Mouse (Mus musculus) G1E (cell line): ENCODE data around the gene Mob3a.

Experiments
- CTCF ChIP-seq: IDR thresholded peaks from 2 replicates; pipeline ENCODE4 v1.5.1; 2012; ENCODE audit warnings: low read depth, low read length, inconsistent platforms, mixed read lengths
- GATA1 ChIP-seq: IDR thresholded peaks from 2 replicates; pipeline ENCODE4 v1.6.1; 2012; ENCODE audit warnings: borderline replicate concordance, low read length, inconsistent platforms, mixed read lengths
- GATA2 ChIP-seq: IDR thresholded peaks from 2 replicates; pipeline ENCODE4 v1.6.1; 2012; ENCODE audit warnings: low read depth, low read length, inconsistent platforms, borderline replicate concordance
- POLR2AphosphoS5 ChIP-seq: IDR thresholded peaks from 2 replicates; pipeline ENCODE4 v1.6.1; 2012; ENCODE audit warnings: low read depth, low read length, inconsistent platforms; ENCODE audit not compliant: insufficient replicate concordance
- TAL1 ChIP-seq: conservative IDR thresholded peaks from 2 replicates; pipeline ENCODE4 v1.6.1; 2012; ENCODE audit warnings: low read depth, low read length, inconsistent platforms, mixed read lengths

DNA sequence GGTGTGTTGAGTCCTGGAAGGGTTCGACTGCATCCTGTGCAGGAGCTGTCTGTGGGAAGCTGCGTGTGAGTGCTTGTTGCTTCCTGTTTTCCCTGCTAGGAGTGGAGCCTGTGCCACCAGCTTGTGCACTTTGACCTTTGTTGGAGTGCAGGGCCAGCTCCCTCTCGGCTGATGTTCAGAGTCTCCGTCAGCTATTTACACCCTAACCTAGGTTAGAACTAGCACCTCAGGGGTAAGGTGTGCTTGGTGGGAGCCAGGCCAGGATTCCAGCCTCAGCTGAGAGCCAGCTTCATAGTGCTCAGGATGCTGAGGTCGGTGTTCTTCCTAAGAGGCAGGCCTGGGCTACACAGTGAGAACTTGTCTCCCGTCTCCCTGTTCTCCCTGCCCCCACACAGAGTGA is 66.4 kb downstream of the Mob3a start:
- no peak for TF ChIP-seq CTCF
- TF ChIP-seq POLR2AphosphoS5 = no peak
- TF ChIP-seq TAL1 = no peak
- TF ChIP-seq GATA2 = no peak
- TF ChIP-seq GATA1 = no peak
